Mouse (Mus musculus) central nervous system, embryonic 18 days (tissue): ENCODE results near the gene Cib2. TPM values are rescaled to one million over a fixed set of nuclear protein-coding genes. Genes with fewer than 3 reads are reported as not detected.

Experiments used
- polyA plus RNA-seq: library from polyadenylated mRNA; depleted of rRNA; stranded (reverse); fragments of >200 nt; gene quantifications from 2 replicates; pipeline ENCODE4 v1.2.3, GENCODE M21; 2012; rRNA removed

Gene Cib2
- polyA plus RNA-seq = 49.7 and 50.5 TPM in 2 replicates

GRCm38 (mm10) chr9:54559771-54560471, at the start of gene Cib2:
Cib2 (minus strand) TSS chr9:54560218.

GRCm38 (mm10) chr9:54586199-54587061, 26.4 kb upstream of the Cib2 start, which contains the start of gene Idh3a:
Idh3a (plus strand) TSS chr9:54586334.

GRCm38 (mm10) chr9:54538684-54539083, 21.3 kb downstream of the Cib2 start, which contains the start of gene Sh2d7:
Sh2d7 (plus strand) TSS chr9:54538984.

GRCm38 (mm10) chr9:54501453-54502110, 58.4 kb downstream of the Cib2 start, which contains the start of gene Dmxl2:
Dmxl2 (minus strand) TSS chr9:54501626.

Other genes with a start within 250 kb of the Cib2 start
- 71.9 and 80.5 TPM in 2 replicates for gene Dmxl2, start 58.6 kb downstream of the Cib2 start, polyA plus RNA-seq
- gene Sh2d7, start 21.2 kb downstream of the Cib2 start, polyA plus RNA-seq = 0.03 and 0.06 TPM in 2 replicates
- 117 and 126 TPM in 2 replicates for gene Idh3a, start 26.1 kb upstream of the Cib2 start, polyA plus RNA-seq
- 32.0 and 33.3 TPM in 2 replicates for gene Acsbg1, start 101.7 kb upstream of the Cib2 start, polyA plus RNA-seq
- 11.9 and 12.0 TPM in 2 replicates for gene Dnaja4, start 138.7 kb upstream of the Cib2 start, polyA plus RNA-seq
- gene Wdr61, start 174.3 kb upstream of the Cib2 start, polyA plus RNA-seq = 75.5 and 80.0 TPM in 2 replicates
- gene Crabp1, start 204.5 kb upstream of the Cib2 start, polyA plus RNA-seq = 91.5 and 108 TPM in 2 replicates